Mouse (Mus musculus) megakaryocyte, embryonic 14.5 days (primary cell): ENCODE data around the gene Zfp937.

Experiments
- FLI1 ChIP-seq: IDR thresholded peaks from 2 replicates; pipeline ENCODE4 v1.6.1; 2012; ENCODE audit warnings: low read length, inconsistent platforms, mixed read lengths
- GATA1 ChIP-seq: IDR thresholded peaks from 3 replicates; pipeline ENCODE4 v1.6.1; 2012; ENCODE audit warnings: mixed read lengths, low read length, inconsistent platforms, borderline replicate concordance

DNA sequence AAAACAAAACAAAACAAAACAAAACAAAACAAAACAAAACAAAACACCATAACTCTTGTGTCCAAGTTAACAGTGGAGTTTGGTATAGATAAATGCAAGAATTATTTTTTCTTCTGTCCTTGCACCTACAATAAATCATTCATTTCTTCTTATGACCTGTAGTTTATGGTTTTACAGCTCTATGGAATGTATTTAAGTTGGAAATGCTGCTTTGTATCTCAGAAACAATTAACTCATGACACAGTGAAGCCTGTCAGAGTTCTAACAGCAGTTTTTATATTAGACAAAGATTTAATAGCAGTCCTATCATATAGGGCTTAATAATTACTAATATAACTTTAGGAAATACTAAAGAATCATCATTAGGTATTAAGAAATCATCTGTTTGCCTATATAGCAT, 44.0 kb upstream of the Zfp937 start:
- TF ChIP-seq GATA1 (no peak), FLI1 (no peak)
